Mouse (Mus musculus): ENCODE measurements at regions not wholly inside any gene's neighbourhood (a gene's known extent, or its start where the extent isn't known, plus 50 kb on each side); places are given as distances from the start of the nearest gene placed in this dataset.

DNA sequence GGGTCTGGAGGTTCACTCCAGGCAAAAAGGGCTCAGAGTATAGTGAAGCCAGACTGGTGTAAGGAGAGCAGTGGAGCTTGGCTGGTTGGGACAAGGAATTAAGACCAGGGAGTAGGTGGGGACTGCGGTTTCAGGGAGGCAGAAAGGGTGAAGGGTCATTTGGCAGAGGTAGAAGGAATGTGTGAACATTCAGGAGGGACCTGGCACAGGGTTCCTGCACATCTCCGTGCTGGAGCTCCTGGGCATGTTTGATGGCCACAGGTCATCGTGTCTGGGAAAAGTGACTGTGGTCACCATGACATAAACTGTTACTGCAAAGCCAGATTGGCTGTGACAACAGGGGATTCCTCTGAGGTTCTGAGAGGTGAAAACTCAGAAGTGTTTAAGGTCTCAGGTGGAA is 202.3 kb downstream of the Gadd45g start:
- no peak for DNase-seq (ENCODE audit: inconsistent ontology term)

GRCm38 (mm10) chr13:52049249-52049648 is 202.8 kb downstream of the Gadd45g start:
- DNase-seq (ENCODE audit: inconsistent ontology term), result no peak

DNA sequence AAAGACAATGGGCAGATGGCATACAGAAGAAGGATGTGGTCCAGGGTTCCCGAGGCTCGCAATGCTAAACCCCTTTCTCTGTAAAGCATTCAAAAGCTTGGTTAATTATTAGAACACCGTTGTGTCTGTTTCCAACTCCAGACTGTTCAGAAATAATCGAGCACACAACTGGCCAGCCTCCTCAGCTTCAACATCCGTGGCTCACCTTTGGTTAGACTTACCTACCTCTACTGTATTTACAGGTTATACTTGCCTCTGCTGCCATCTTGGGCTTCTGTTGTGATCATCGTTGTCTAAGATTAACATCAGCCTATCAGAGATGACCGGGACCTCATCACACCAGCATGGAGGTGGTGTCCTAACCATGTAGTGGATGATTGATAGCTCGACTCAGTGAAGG is 209.3 kb downstream of the Gadd45g start:
- no peak for DNase-seq (ENCODE audit: inconsistent ontology term)

DNA sequence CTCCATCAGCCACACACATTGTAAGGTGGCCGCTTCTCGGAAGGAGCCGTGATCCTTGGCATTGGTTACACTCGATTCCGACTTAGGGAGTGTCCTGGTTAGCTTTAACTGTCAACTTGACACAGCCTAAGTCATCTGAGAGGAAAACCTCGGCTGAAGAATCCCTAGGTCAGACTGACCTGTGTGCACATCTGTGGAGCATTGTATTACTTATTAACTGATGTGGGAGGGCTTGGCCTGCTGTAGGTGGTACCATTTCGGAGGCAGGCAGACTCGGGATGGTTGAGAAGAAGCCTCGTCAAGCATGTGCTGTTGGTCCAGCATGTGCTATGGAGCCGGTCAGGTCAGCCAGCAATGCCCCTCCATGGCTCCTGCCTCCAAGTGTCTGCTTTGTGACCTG is 211.0 kb downstream of the Gadd45g start:
- DNase-seq (ENCODE audit: inconsistent ontology term), result no peak

DNA sequence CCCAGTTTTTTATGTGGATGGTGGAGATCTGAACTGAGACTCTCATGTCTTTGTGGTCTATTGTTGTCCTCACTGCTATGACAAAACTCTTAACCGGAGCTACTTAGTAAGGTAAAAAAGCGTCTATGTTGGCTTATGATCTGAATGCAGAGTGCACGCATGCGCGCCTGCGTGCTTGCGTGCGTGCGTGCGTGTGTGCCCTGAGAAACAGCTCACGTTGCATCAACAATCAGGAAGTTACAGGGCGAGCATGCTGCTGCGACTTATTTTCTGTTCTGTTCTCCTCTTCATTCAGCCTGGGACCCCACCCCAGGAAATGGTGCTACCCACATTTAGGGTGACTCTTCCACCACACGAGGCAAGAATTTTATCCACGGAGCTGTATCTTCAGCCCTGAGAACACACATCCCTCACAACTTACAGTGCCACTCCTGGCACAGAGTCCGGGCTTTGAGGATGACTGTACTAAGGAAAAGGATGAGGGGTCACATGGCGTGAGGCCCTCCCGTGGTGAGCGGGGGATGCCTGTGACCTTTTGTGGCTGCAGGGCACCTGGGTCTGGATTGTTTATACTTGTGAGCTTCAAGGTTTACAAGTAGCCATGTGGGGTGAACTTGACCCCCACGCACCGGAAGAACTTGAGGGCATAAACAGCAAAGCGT is 213.4 kb downstream of the Gadd45g start:
- DNase-seq (ENCODE audit: inconsistent ontology term), result no peak

- DNase-seq (ENCODE audit: inconsistent ontology term), result no peak
Observed at GRCm38 (mm10) chr13:52060418-52060870, 214.0 kb downstream of the Gadd45g start.

GRCm38 (mm10) chr13:52061454-52061853 is 215.0 kb downstream of the Gadd45g start:
- no peak for DNase-seq (ENCODE audit: inconsistent ontology term)

DNA sequence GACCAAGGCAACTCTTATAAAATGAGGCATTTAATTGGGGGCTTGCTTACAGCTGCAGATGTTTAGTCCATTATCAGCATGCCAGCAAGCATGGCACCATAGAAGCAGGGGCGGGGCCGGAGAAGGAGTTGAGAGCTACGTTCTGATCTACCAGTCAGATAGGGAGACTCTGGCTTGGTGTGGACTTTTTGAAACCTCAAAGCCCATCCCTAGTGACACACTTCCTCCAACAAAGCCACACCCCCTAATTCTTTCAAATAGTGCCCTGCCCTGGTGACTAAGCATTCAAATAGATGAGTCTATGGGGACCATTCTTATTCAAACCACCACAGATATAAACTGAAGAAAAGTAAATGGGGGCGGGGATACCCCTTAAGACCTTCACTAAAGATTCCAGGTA is 215.4 kb downstream of the Gadd45g start:
- no peak for DNase-seq (ENCODE audit: inconsistent ontology term)

- no peak for DNase-seq (ENCODE audit: inconsistent ontology term)
Observed at GRCm38 (mm10) chr13:52062576-52062975, 216.1 kb downstream of the Gadd45g start.

DNA sequence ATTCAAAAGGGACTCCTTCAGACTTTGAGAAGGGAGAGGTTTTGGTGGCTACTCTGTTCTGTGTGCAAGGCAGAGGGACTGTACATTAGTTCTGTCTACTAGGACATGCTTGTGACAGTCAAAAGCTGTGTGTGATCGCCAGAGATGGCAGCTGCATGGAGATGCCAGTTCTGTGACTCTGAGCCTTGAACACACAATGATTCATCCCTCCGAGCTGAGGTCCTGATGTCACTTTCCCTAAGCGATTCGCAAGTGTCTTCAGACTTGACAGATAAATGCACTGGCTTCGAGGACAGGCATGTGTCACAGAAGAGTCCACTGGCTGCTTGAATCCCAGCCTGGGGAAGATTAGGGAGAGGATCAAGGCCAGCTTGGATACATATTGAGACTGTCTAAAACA is 218.8 kb downstream of the Gadd45g start:
- DNase-seq (ENCODE audit: inconsistent ontology term), result no peak

GRCm38 (mm10) chr13:52065720-52066119 is 219.2 kb downstream of the Gadd45g start:
- DNase-seq (ENCODE audit: inconsistent ontology term), result no peak

GRCm38 (mm10) chr13:52067048-52067447 is 220.6 kb downstream of the Gadd45g start:
- no peak for DNase-seq (ENCODE audit: inconsistent ontology term)

DNA sequence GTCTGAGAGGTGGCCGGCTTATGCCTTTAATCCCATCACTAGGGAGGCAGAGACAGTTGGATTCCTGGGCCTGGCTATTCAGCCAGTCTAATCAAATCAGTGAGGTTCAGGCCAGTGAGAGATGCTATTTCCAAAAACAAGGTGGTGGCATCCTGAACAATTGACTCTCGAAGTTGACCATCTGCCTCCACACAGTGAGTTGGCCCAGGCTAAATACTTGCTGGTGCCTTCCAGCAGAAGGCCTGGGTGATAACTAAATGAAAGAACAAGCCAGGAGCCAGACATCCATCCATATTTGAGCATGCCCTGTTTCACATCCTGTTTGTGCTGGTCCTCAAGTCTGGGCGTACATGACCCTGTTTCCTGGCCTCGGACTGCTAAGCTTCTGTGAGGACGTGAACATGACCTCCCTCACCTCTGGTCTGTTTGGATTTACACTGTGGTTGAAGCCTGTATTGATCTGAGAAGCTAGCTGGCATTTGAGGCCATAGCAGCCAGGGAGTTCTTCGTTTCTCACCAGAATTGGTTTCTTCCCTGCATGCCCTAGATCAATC is 222.5 kb downstream of the Gadd45g start:
- DNase-seq (ENCODE audit: inconsistent ontology term), result no peak

GRCm38 (mm10) chr13:52069714-52070113 is 223.2 kb downstream of the Gadd45g start:
- no peak for DNase-seq (ENCODE audit: inconsistent ontology term)

GRCm38 (mm10) chr13:52070731-52071663 is 224.5 kb downstream of the Gadd45g start:
- DNase-seq (ENCODE audit: inconsistent ontology term), result no peak

GRCm38 (mm10) chr13:52077616-52078015 is 231.1 kb downstream of the Gadd45g start:
- DNase-seq (ENCODE audit: inconsistent ontology term), result no peak

- DNase-seq (ENCODE audit: inconsistent ontology term), result no peak
Observed at GRCm38 (mm10) chr13:52078561-52078960, 232.1 kb downstream of the Gadd45g start.

DNA sequence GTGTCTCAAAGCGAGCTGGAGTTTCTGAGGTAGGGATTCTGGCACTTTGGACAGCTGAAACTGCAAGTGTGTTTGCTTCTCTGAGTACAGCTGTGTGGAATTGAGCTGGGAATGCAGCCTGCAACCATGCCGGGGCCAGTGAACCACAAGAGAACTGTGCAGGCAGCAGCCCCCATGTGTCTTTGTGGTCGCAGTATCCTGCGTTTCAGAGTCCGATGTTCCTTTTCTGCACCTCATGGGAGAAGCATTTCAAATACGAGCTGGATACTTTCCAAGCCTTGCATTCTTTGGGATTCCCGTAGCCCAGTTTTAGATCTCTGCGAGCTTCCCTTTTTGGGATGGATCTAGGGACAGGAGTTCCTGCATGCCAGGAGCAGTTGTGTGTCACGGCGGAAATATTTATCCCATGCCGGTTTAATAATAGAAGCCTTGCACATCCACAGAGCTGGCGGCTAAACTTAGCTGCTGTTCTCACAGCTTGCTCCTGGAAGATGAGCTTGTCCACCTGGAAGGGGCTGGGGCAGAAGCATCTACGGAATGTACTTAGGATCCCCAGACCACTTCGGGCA is 233.3 kb downstream of the Gadd45g start:
- DNase-seq (ENCODE audit: inconsistent ontology term), result peak; percentile 95

- DNase-seq (ENCODE audit: inconsistent ontology term), result peak; percentile 84
Observed at GRCm38 (mm10) chr13:52083601-52084455, 237.3 kb downstream of the Gadd45g start.

DNA sequence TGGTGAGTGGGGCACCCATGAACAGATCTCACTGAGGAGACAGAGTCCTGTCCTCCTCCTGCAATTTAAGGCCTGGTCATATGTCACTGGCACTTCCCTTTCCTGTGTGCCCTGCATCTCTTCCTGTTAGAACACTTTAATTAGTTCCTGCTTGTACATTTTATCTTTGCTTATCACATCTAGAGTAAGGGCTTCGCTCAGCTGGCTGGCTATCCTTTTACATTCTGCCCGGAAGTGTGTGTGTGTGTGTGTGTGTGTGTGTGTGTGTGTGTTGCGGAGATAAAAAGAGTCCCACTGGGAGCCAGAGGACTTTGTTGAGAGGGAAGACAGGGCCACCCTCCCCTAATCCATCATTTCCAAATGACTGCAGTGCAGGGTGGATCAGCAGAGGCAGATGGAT is 238.6 kb downstream of the Gadd45g start:
- no peak for DNase-seq (ENCODE audit: inconsistent ontology term)

- no peak for DNase-seq (ENCODE audit: inconsistent ontology term)
Observed at GRCm38 (mm10) chr13:52088319-52088718, 241.8 kb downstream of the Gadd45g start.

Data from Muller cell, postnatal 12 days (primary cell).